Mouse (Mus musculus) urinary bladder, postnatal 14 days (tissue): ENCODE results near the gene Olfr157.
"Not testable (repeated sequence)": the region's sequence is repeated elsewhere in the genome, so short reads cannot be mapped to it uniquely, and the experiment has no call there.

Experiments used
- DNase-seq: peaks from one replicate; pipeline ENCODE4 v3.0.0; 2021; ENCODE audit warnings: low spot score

Olfr157 gene

GRCm38 (mm10) chr4:43795844-43796243 lies 44.2 kb downstream of the Olfr157 start:
- not testable (repeated sequence) for DNase-seq

- DNase-seq: no peak
Observed at GRCm38 (mm10) chr4:43795296-43795695, 44.7 kb downstream of the Olfr157 start.
